Mouse (Mus musculus): Measurements from ENCODE around the gene Uspl1. TPM values are rescaled to one million over a fixed set of nuclear protein-coding genes. Genes with fewer than 3 reads are reported as not detected.

Uspl1 gene
- polyA plus RNA-seq, 1 experiment from 2014 or later, result 37.5 TPM

DNA sequence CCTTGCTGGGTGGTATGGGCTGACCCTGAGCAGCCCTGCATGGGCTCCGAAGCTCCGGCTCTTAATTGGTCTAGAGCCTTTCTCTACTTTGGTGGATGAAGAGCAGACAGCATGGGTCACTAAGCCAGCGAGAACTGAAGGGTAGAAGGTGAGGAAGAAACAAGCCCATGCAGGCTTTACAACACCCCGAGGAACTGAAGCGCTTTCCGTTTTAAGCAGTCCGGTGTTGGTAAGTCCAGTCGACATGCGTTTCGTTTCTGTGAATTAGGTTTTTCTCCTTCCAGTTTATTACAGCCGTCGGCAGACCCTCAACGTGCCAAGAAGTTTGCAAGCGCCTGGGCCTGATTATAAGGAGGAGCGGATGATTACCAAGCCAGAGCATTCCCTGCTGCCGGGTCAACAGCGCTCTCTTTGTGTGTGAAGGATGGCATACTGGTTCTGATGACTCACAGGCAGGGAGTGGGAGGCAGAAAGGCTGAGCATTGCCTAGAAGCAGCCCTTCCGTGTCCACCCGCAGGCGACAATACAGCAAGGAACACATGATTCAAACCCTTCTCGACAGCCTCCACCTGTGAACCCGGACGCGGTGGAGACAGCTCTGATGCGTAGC, 40.3 kb upstream of the Uspl1 start:
- ATAC-seq (ENCODE audit: low read depth), result peak; percentile 62
- Histone ChIP-seq H3K4me3 (ENCODE audit: low read length) (no peak overlapping the region), H3K4me2 (ENCODE audit: low read depth, low read length) (no peak overlapping the region), H3K36me3 (ENCODE audit: control insufficient read depth, insufficient read depth, low read length) (no peaks in the 10 kb centered on the region), H3K27me3 (ENCODE audit: control insufficient read depth, insufficient read depth, low read depth, low read length) (no peaks in the 10 kb centered on the region), H3K27ac (ENCODE audit: low read length) (no peak overlapping the region), H3K9me3 (ENCODE audit: control insufficient read depth, low read length) (no peaks in the 10 kb centered on the region), H3K9ac (ENCODE audit: low read length) (0 out of 2 replicates have a peak overlapping the region, but pooled peaks have one; percentile 30), H3K4me1 (replicated peaks; ENCODE audit: control insufficient read depth, insufficient read depth, low read length) (no peaks in the 10 kb centered on the region)
- whole genome bisulfite sequencing, result 61% methylated on average over 25 of the region's 25 CpGs

DNA sequence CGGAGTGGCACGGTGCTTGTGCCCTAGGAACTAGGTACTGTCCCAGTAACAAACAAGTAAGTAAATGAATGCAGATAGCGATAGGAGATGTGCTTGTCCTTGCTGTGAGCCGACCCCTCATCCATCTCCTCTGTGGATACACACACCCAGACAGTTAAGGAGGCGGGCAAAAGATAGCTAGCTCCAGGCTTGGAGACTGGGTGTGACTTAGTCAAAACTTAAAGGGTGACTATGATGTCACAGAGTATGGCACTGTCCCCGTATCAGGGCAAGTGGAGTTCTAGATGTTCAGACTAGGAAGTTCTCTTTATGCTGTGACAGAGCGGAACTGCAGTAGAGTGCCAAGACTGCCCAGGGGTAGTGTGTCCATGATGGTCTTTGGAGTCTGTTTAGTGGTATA, 37.5 kb upstream of the Uspl1 start:
- no peak for ATAC-seq (ENCODE audit: low read depth)
- H3K4me2 ChIP-seq (ENCODE audit: low read depth, low read length), result no peak overlapping the region
- peaks cover 1% of the 10 kb centered on the region; the same call in 1 of the 2 replicates for H3K4me1 ChIP-seq (replicated peaks; ENCODE audit: control insufficient read depth, insufficient read depth, low read length)
- no peaks in the 10 kb centered on the region for H3K27me3 ChIP-seq (ENCODE audit: control insufficient read depth, insufficient read depth, low read depth, low read length)
- no peak overlapping the region for H3K27ac ChIP-seq (ENCODE audit: low read length)
- no peaks in the 10 kb centered on the region for H3K36me3 ChIP-seq (ENCODE audit: control insufficient read depth, insufficient read depth, low read length)
- H3K9ac ChIP-seq (ENCODE audit: low read length), result no peak overlapping the region
- H3K4me3 ChIP-seq (ENCODE audit: low read length), result no peak overlapping the region
- 68% methylated on average over 7 of the region's 7 CpGs for WGBS
- no peaks in the 10 kb centered on the region; the same call in 1 of the 2 replicates for H3K9me3 ChIP-seq (ENCODE audit: control insufficient read depth, low read length)

GRCm38 (mm10) chr5:149147386-149148000, 36.7 kb upstream of the Uspl1 start:
- 71% methylated on average over 8 of the region's 8 CpGs for WGBS
- Histone ChIP-seq H3K9ac (ENCODE audit: low read length) (no peak overlapping the region), H3K4me1 (replicated peaks; ENCODE audit: control insufficient read depth, insufficient read depth, low read length) (peaks cover 3% of the 10 kb centered on the region), H3K36me3 (ENCODE audit: control insufficient read depth, insufficient read depth, low read length) (no peaks in the 10 kb centered on the region), H3K4me3 (ENCODE audit: low read length) (no peak overlapping the region), H3K27me3 (ENCODE audit: control insufficient read depth, insufficient read depth, low read depth, low read length) (no peaks in the 10 kb centered on the region), H3K4me2 (ENCODE audit: low read depth, low read length) (no peak overlapping the region), H3K27ac (ENCODE audit: low read length) (no peak overlapping the region), H3K9me3 (ENCODE audit: control insufficient read depth, low read length) (no peaks in the 10 kb centered on the region; the same call in 1 of the 2 replicates)
- ATAC-seq (ENCODE audit: low read depth), result no peak

GRCm38 (mm10) chr5:149150882-149151281, 33.3 kb upstream of the Uspl1 start:
- H3K9ac ChIP-seq (ENCODE audit: low read length), result no peak overlapping the region
- 91% methylated on average over 3 of the region's 3 CpGs for WGBS
- H3K27me3 ChIP-seq (ENCODE audit: control insufficient read depth, insufficient read depth, low read depth, low read length), result no peaks in the 10 kb centered on the region
- H3K4me1 ChIP-seq (replicated peaks; ENCODE audit: control insufficient read depth, insufficient read depth, low read length), result peaks cover 3% of the 10 kb centered on the region
- H3K9me3 ChIP-seq (ENCODE audit: control insufficient read depth, low read length), result no peaks in the 10 kb centered on the region; the same call in 1 of the 2 replicates
- H3K36me3 ChIP-seq (ENCODE audit: control insufficient read depth, insufficient read depth, low read length), result no peaks in the 10 kb centered on the region
- no peak overlapping the region for H3K4me2 ChIP-seq (ENCODE audit: low read depth, low read length)
- no peak for ATAC-seq (ENCODE audit: low read depth)
- H3K4me3 ChIP-seq (ENCODE audit: low read length), result no peak overlapping the region
- peak overlapping the region; percentile 80 for H3K27ac ChIP-seq (ENCODE audit: low read length)

DNA sequence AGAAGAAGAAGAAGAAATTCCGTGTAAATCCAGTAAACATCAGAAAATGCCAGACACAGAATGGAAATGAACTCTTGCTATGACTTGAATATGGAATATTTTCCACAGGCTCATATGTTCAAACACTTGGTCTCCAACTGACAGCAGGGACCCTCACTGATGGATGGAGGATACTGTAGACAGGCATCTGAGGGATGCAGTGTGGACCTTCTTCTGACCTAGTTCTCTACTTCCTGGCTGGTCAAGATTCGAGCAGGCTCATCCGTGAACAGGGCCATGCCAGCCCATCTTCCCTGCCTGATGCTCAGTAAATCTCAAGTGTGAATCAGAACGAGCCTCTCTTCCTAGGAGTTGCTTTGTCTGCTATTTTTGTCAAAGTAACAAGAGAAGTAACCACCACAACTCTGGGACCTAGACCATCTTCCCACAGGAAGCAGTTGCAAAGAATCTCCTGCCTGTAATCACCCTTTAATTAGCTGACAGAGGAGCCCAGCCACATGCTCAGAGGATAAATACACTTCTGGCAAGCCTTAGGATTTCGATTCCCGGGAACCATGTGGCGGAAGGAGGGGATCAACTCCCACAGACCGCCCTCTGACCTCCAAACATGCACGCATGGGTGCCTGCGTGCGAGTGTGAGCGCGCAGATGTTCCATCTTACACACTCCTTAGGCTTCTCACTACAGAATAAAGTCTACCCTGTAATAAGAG, 31.9 kb upstream of the Uspl1 start:
- Histone ChIP-seq H3K27me3 (ENCODE audit: control insufficient read depth, insufficient read depth, low read depth, low read length) (no peaks in the 10 kb centered on the region), H3K4me2 (ENCODE audit: low read depth, low read length) (peak overlapping the region; percentile 23), H3K4me1 (replicated peaks; ENCODE audit: control insufficient read depth, insufficient read depth, low read length) (peaks cover 3% of the 10 kb centered on the region), H3K9ac (ENCODE audit: low read length) (no peak overlapping the region), H3K4me3 (ENCODE audit: low read length) (no peak overlapping the region), H3K9me3 (ENCODE audit: control insufficient read depth, low read length) (no peaks in the 10 kb centered on the region; the same call in 1 of the 2 replicates), H3K36me3 (ENCODE audit: control insufficient read depth, insufficient read depth, low read length) (no peaks in the 10 kb centered on the region), H3K27ac (ENCODE audit: low read length) (peak overlapping the region; percentile 80)
- ATAC-seq (ENCODE audit: low read depth), result peak; percentile 94
- WGBS, result 36% methylated on average over 13 of the region's 13 CpGs

DNA sequence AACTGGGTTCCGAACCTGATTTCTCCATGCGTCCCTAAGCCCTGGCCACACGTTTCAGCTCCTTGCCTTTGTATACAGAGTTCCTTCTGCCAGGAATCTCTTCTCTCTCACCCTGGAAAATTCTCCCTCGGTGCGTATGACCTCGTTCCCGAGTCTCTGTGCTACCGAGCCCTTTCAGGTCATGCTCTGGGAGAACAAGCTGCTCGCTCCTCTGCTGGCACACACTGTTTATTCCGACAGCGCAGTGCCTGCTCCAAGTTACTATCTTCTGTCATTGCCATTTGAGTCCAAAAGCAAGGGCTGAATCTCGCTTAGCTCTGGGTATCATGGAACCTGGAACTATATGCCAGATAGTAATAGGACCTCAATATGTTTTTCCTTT, 31.4 kb upstream of the Uspl1 start:
- peak overlapping the region; percentile 80 for H3K27ac ChIP-seq (ENCODE audit: low read length)
- H3K4me2 ChIP-seq (ENCODE audit: low read depth, low read length), result peak overlapping the region; percentile 23
- no peak overlapping the region for H3K9ac ChIP-seq (ENCODE audit: low read length)
- no peak for ATAC-seq (ENCODE audit: low read depth)
- H3K4me1 ChIP-seq (replicated peaks; ENCODE audit: control insufficient read depth, insufficient read depth, low read length), result peaks cover 3% of the 10 kb centered on the region
- H3K36me3 ChIP-seq (ENCODE audit: control insufficient read depth, insufficient read depth, low read length), result no peaks in the 10 kb centered on the region
- no peaks in the 10 kb centered on the region; the same call in 1 of the 2 replicates for H3K9me3 ChIP-seq (ENCODE audit: control insufficient read depth, low read length)
- H3K27me3 ChIP-seq (ENCODE audit: control insufficient read depth, insufficient read depth, low read depth, low read length), result no peaks in the 10 kb centered on the region
- no peak overlapping the region for H3K4me3 ChIP-seq (ENCODE audit: low read length)
- WGBS, result 40% methylated on average over 12 of the region's 12 CpGs

DNA sequence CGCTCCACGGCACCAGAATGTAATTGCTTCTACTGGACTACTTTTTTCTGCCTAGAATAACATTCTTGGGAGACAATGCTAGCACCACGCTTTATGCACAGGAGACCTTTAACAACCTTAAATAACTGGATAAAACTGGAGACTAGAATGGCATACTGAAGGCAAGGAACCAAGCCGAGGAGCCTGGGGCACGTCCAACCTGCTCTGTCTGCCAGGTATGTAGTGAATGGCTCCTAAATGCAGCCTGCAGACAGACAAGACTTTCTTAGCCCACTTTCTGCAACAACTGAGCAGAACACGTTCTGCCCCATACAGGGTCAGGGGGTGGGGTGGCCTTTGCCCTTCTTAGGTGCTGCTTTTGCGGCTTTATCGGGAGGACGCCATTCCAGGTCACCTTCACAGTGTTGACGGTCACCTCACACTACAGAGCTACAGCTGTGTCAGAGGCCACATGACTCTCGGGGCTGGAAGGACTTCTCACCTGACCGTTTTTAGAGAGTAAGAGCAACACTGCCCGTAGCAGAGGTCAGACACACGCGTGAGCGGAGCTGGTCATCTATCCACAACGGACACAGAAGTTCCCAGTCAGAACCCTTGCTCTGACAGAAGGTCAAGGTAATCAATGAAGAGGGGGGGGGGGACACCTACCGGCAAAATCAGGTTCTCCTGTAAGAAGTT, 27.1 kb upstream of the Uspl1 start:
- no peak overlapping the region for H3K4me3 ChIP-seq (ENCODE audit: low read length)
- no peaks in the 10 kb centered on the region for H3K9me3 ChIP-seq (ENCODE audit: control insufficient read depth, low read length)
- no peak overlapping the region for H3K27ac ChIP-seq (ENCODE audit: low read length)
- H3K4me1 ChIP-seq (replicated peaks; ENCODE audit: control insufficient read depth, insufficient read depth, low read length), result no peaks in the 10 kb centered on the region; the same call in 1 of the 2 replicates
- no peaks in the 10 kb centered on the region for H3K36me3 ChIP-seq (ENCODE audit: control insufficient read depth, insufficient read depth, low read length)
- no peak for ATAC-seq (ENCODE audit: low read depth)
- WGBS, result 82% methylated on average over 18 of the region's 18 CpGs
- no peaks in the 10 kb centered on the region for H3K27me3 ChIP-seq (ENCODE audit: control insufficient read depth, insufficient read depth, low read depth, low read length)
- no peak overlapping the region for H3K9ac ChIP-seq (ENCODE audit: low read length)
- H3K4me2 ChIP-seq (ENCODE audit: low read depth, low read length), result no peak overlapping the region

DNA sequence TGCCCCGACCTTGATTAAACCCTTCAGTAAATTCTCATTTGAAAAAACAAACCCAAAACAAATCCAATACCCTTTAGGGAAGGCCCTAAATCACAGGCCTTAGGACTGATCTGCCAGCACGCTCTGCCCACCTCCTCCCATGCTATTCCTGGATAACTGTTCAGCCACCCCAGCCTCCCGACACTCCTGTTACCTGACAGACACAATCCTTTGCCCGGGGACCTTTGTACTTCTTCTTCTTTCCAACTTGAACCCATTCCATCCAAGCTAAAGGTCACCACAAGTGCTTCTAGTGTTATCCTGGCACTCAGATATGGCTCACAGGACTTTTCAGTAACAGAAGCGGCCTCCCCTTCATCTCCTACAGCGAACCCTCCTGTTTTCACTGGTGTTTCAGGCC, 25.1 kb upstream of the Uspl1 start:
- no peaks in the 10 kb centered on the region for H3K36me3 ChIP-seq (ENCODE audit: control insufficient read depth, insufficient read depth, low read length)
- no peak overlapping the region for H3K4me3 ChIP-seq (ENCODE audit: low read length)
- WGBS, result 82% methylated on average over 6 of the region's 6 CpGs
- H3K4me2 ChIP-seq (ENCODE audit: low read depth, low read length), result no peak overlapping the region
- ATAC-seq (ENCODE audit: low read depth), result no peak
- no peaks in the 10 kb centered on the region for H3K9me3 ChIP-seq (ENCODE audit: control insufficient read depth, low read length)
- H3K9ac ChIP-seq (ENCODE audit: low read length), result no peak overlapping the region
- H3K27me3 ChIP-seq (ENCODE audit: control insufficient read depth, insufficient read depth, low read depth, low read length), result no peaks in the 10 kb centered on the region
- peaks cover 3% of the 10 kb centered on the region for H3K4me1 ChIP-seq (replicated peaks; ENCODE audit: control insufficient read depth, insufficient read depth, low read length)
- no peak overlapping the region for H3K27ac ChIP-seq (ENCODE audit: low read length)

GRCm38 (mm10) chr5:149160469-149160868, 23.7 kb upstream of the Uspl1 start:
- ATAC-seq (ENCODE audit: low read depth), result no peak
- WGBS, result 67% methylated on average over 4 of the region's 4 CpGs
- Histone ChIP-seq H3K36me3 (ENCODE audit: control insufficient read depth, insufficient read depth, low read length) (no peaks in the 10 kb centered on the region), H3K4me2 (ENCODE audit: low read depth, low read length) (no peak overlapping the region), H3K4me3 (ENCODE audit: low read length) (no peak overlapping the region), H3K4me1 (replicated peaks; ENCODE audit: control insufficient read depth, insufficient read depth, low read length) (peaks cover 3% of the 10 kb centered on the region), H3K27me3 (ENCODE audit: control insufficient read depth, insufficient read depth, low read depth, low read length) (no peaks in the 10 kb centered on the region), H3K27ac (ENCODE audit: low read length) (no peak overlapping the region), H3K9ac (ENCODE audit: low read length) (no peak overlapping the region), H3K9me3 (ENCODE audit: control insufficient read depth, low read length) (no peaks in the 10 kb centered on the region)

Measured in lung, embryonic 16.5 days (tissue).